Mouse (Mus musculus) brain, embryonic 18.5 days (tissue): ENCODE data around the gene Rnf213.
A peak's percentile ranks its signal among the peaks of the same experiment; 100 is the strongest.
"Not testable (repeated sequence)": the region's sequence is repeated elsewhere in the genome, so short reads cannot be mapped to it uniquely, and the experiment has no call there.

ENCODE experiments used
- DNase-seq: peaks from one replicate; pipeline ENCODE4 v3.0.0-alpha.2; 2012; ENCODE audit warnings: low read depth, low spot score

Rnf213 gene

DNA sequence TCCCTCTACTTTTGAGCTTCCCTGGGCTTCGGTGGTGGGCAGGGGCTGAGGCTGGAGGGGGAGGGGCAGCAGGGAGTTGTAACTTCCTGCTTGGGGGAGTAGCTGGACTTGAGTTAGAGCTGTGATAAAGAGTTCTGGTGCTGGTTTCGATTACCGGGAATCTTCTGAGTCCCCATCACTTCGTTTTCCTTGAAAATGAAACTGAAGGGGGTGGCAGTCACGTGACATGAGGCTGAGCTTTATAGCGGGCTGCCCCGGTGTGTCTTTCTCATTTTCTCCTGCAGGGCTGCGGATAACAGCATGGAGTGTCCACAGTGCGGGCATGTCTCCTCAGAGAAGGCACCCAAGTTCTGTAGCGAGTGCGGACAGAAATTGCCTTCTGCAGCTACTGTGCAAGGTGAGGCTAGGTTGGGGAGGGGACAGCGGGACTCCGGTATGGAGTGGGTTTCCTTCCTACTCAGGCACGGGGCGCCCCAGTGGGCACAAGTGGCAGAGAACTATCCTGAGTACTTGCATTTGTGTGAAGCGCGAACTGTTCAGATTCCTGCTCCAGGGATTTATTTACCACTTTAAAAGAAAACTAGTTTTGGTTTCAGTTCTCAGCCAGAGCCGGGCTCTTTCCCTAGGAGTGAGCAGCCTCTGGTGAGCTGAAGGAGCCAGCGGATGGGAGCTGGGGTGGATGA, at the start of gene Rnf213:
Gene Rnf213 (plus strand): TSS at position 301 of the 683 bp plus-strand sequence.
- no peak for DNase-seq

GRCm38 (mm10) chr11:119344178-119344577, 48.7 kb upstream of the Rnf213 start:
- DNase-seq = no peak

- DNase-seq = no peak
Observed at GRCm38 (mm10) chr11:119344865-119345264, 48.0 kb upstream of the Rnf213 start.

DNA sequence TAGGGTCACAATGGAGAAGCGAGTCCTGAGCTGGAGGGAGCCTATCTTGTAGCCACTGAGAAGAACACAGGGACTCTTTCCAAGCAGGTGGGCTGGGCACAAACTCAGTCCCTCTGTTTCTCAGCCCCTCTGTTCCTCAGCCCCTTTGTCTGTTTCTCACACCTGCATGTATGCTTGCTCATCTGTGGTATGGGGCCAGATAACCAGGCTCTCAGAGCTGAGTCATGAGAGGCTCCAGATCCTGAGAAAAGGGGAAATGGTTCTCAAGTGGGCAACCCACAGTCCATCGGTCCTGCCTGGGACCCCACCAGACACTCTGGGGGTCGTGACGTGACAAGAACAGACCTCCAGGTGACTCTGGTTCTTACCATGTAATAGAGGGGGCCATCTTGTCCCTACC, 45.8 kb upstream of the Rnf213 start:
- DNase-seq = no peak

DNA sequence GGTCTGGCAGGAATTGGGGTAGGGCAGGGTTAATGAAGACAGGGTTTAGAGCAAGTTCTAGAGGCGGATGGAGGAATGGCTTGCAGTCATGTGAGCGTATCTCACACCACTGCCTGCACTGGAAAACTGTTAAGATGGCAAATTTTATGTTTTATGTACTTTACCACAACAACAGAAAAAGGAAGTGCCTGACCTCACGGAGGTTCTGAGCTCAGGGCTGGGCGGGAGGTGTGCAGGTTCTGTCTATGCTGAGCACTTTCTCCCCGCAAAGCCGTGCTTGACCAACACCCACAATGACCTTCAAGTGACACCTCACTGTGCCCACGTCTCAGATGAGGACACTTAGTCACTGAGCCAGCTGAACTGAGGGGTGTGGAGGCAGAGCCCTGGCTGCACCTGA, 40.8 kb upstream of the Rnf213 start:
- DNase-seq = no peak

GRCm38 (mm10) chr11:119353946-119354345, 39.0 kb upstream of the Rnf213 start:
- no peak for DNase-seq

- no peak for DNase-seq
Observed at GRCm38 (mm10) chr11:119354798-119355442, 38.0 kb upstream of the Rnf213 start.

DNA sequence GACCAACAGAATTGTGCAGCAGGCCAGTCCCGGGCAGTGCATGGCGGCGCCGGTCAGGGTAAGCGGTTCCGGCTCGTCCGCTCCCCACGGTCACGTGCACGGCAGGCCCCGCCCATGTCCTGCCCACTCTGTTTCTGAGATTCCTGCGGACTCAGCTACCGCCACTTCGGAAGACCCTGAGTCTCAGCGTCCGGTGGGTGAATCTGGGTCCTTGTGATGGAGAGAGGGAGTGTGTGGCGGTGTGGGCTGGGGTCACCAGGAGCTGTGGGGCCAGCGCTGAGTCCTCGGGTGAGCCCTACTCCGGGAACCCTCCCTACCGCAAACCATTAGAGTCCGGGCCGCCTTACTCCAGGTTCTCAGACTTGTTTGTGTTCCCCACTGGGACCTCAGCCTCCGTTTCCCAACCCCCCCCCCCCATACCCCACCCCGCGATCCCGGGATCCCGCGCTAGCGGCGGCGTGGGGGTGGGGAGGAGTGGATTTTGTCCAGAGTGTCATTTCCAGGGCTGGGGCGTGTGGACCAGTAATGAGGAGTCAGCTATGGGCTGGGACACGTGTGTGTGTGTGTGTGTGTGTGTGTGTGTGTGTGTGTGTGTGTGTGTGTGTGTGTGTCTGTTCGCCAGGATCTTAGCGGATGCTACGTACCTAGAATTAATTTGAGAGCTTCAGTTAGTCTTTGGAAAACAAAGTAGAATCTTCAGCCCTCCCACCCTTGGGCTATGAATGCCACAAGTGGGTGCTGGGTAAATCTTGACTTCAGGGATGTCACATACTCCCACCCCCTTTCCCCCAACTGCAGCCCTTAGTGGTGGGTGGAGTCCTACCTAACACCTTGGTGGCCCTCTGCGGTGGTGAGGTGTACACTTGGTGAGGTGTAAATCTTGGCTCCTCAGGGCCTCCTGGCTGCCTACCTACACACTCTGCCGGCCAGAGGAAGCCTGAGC, 37.2 kb upstream of the Rnf213 start, which contains the start of the genes Sgsh and Slc26a11:
Gene Sgsh (minus strand): TSS at position 94 of the 943 bp plus-strand sequence.
Gene Slc26a11 (plus strand): TSS at position 115 of the 943 bp plus-strand sequence.
- DNase-seq = peak; percentile 14

GRCm38 (mm10) chr11:119359089-119359488, 33.8 kb upstream of the Rnf213 start:
- no peak for DNase-seq

- no peak for DNase-seq
Observed at GRCm38 (mm10) chr11:119362769-119363533, 29.9 kb upstream of the Rnf213 start.

DNA sequence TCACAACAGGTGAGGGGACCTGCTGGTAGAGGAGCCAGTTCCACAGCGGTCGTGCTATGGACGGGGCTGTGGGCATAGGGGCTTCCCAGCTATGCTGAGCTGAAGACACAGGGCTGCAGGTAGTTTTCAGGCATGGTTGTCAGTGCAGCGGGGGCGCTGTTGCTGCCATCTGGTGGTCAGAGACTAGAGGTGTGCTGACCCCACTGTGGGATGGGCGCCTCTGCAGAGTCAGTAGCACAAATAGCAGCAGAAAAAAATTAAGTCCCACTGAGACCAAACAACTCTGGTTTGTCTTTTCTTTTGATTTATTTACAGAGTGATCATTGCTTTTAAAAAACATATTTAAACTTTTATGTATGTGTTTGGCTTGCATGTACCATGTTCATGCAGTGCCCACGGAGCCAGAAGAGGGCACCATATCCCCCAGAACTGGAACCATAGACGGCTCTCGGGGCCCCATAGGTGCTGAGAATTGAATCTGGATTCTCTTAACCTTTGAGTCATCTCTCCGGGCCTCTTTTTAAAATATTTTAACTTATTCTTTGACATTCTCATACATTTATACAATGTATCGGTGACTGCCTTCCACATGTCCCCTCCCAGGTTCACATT, 29.3 kb upstream of the Rnf213 start:
- peak; percentile 18 for DNase-seq

DNA sequence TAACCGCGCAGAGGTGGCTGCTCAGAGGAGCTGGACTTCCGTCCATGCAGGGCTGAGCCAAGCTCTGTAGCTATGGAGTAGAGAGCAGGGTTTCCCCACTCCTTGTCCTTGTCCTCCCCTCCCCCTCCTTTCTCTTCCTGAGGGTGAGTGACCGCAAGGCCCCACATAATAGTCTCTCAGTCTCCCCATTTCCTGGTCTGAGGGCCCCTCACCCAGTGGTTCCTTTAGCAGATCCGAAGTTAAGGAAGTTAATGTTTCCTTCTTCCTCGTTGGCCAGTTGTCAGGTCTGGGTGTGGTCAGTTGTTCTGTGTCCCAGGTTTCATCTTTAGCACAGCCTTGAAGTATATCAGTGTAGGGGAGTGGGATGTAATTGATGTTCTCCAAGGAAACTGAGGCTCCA, 17.5 kb upstream of the Rnf213 start:
- no peak for DNase-seq

GRCm38 (mm10) chr11:119377326-119377725, 15.6 kb upstream of the Rnf213 start:
- no peak for DNase-seq

- no peak for DNase-seq
Observed at GRCm38 (mm10) chr11:119378551-119378950, 14.3 kb upstream of the Rnf213 start.

- no peak for DNase-seq
Observed at GRCm38 (mm10) chr11:119381631-119382337, 11.1 kb upstream of the Rnf213 start.

GRCm38 (mm10) chr11:119382338-119382850, 10.5 kb upstream of the Rnf213 start:
- no peak for DNase-seq

DNA sequence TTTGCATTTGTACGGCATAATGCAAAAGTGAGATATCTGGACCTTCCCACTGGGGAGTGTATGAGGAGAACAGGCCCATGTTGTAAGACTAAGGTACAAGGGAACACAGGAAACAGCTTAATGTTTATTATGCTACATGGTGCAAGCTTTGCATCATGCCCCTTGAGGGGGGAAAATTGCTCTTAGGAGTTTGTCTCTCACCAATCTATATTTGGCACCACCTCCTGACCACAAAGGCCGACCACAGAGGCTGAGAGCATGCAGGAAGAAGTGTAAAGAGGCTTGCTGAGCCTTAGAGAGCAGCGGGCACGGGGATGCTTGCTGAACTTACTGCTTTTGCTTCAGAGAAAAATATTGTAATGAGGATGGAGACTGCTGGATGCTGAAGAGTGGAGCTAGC, 8.0 kb upstream of the Rnf213 start:
- no peak for DNase-seq

DNA sequence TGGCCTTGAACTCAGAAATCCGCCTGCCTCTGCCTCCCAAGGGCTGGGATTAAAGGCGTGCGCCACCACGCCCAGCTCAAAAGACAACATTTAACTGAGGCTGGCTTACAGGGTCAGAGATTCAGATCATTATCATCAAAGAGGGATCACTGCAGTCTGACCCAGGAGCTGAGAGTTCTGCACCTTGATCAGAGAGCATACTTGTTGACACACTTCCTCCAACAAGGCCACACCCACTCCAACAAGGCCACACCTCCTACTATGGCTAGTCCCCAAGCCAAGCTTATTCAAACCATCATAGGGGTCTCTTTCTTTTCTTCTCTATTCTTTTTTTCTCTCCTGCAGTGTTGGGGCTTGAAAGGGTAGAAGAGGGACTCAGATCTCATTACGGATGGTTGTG, 6.6 kb upstream of the Rnf213 start:
- no peak for DNase-seq

DNA sequence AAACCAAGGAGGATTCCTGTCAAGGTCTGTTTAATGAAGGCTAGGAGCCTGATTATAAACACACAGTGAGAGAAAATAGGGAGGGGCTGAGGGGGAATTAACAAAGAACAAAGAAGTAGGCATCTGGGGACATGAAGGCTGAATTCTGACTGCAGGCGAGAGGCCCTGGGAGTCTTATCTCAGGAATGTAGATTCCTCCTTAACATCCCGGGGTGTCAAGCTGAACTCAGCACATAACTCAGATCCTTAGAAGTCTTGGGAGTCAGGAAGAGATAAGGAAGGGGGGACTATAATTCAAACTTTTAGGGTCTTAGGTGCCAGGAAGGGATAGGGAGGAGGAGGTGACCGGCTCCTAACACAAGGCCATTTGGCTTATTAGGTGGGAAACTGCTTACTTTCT, 5.6 kb upstream of the Rnf213 start:
- DNase-seq = not testable (repeated sequence)

GRCm38 (mm10) chr11:119389851-119390270, 3.0 kb upstream of the Rnf213 start:
- peak; percentile 22 for DNase-seq
